Mouse (Mus musculus): ENCODE measurements around the gene Map3k1. TPM values are rescaled to one million over a fixed set of nuclear protein-coding genes. Genes with fewer than 3 reads are reported as not detected.

Gene Map3k1
- total RNA-seq, 2 experiments from 2014 or later = 8.8 to 11.1 TPM

GRCm38 (mm10) chr13:111801662-111802270 lies 7.0 kb downstream of the Map3k1 start:
- TF ChIP-seq CTCF (IDR thresholded peaks at IDR 0.05) = no peak; the same call in 1 of the 2 replicates
- H3K27ac ChIP-seq = no peak overlapping the region
- DNase-seq (ENCODE audit: extremely low spot score in 1 of 2, low spot score in 2 of 2) = no peak
- intact Hi-C loops (cut with DNase I) = no loop called here
- no peak overlapping the region for H3K4me3 ChIP-seq

GRCm38 (mm10) chr13:111800866-111801265 lies 7.9 kb downstream of the Map3k1 start:
- no peak for TF ChIP-seq CTCF (IDR thresholded peaks at IDR 0.05)
- intact Hi-C loops (cut with DNase I) = no loop called here

GRCm38 (mm10) chr13:111798044-111798443 lies 10.7 kb downstream of the Map3k1 start:
- no peak for TF ChIP-seq CTCF (IDR thresholded peaks at IDR 0.05)
- intact Hi-C loops (cut with DNase I) = no loop called here
- Histone ChIP-seq H3K4me3 (no peak overlapping the region), H3K27ac (no peak overlapping the region)
- no peak for DNase-seq (ENCODE audit: extremely low spot score in 1 of 2, low spot score in 2 of 2)

More at GRCm38 (mm10) chr13:111800866-111801265, 7.9 kb downstream of the Map3k1 start:
- Histone ChIP-seq H3K4me3 (no peak overlapping the region), H3K27ac (no peak overlapping the region)
- DNase-seq (ENCODE audit: extremely low spot score in 1 of 2, low spot score in 2 of 2) = no peak

- TF ChIP-seq CTCF (IDR thresholded peaks at IDR 0.05) = no peak
- no peak for DNase-seq (ENCODE audit: extremely low spot score in 1 of 2, low spot score in 2 of 2)
- Histone ChIP-seq H3K4me3 (no peak overlapping the region), H3K27ac (no peak overlapping the region)
- intact Hi-C loops (cut with DNase I) = no loop called here
Observed at GRCm38 (mm10) chr13:111797021-111797420, 11.8 kb downstream of the Map3k1 start.

- intact Hi-C loops (cut with DNase I) = no loop called here
- H3K27ac ChIP-seq = no peak overlapping the region
Observed at GRCm38 (mm10) chr13:111796191-111796920, 12.4 kb downstream of the Map3k1 start.

GRCm38 (mm10) chr13:111792975-111793287 lies 15.9 kb downstream of the Map3k1 start:
- intact Hi-C loops (cut with DNase I) = no loop called here
- Histone ChIP-seq H3K27ac (no peak overlapping the region), H3K4me3 (no peak overlapping the region)
- DNase-seq (ENCODE audit: extremely low spot score in 1 of 2, low spot score in 2 of 2) = no peak
- no peak for TF ChIP-seq CTCF (IDR thresholded peaks at IDR 0.05)

More at GRCm38 (mm10) chr13:111796191-111796920, 12.4 kb downstream of the Map3k1 start:
- DNase-seq (ENCODE audit: extremely low spot score in 1 of 2, low spot score in 2 of 2) = no peak
- H3K4me3 ChIP-seq = no peak overlapping the region
- no peak for TF ChIP-seq CTCF (IDR thresholded peaks at IDR 0.05)

GRCm38 (mm10) chr13:111792130-111792974 lies 16.4 kb downstream of the Map3k1 start:
- Histone ChIP-seq H3K4me3 (no peak overlapping the region), H3K27ac (no peak overlapping the region)
- TF ChIP-seq CTCF (IDR thresholded peaks at IDR 0.05) = no peak
- intact Hi-C loops (cut with DNase I) = no loop called here
- no peak for DNase-seq (ENCODE audit: extremely low spot score in 1 of 2, low spot score in 2 of 2)

- no peak for DNase-seq (ENCODE audit: extremely low spot score in 1 of 2, low spot score in 2 of 2)
- Histone ChIP-seq H3K27ac (no peak overlapping the region), H3K4me3 (no peak overlapping the region)
- TF ChIP-seq CTCF (IDR thresholded peaks at IDR 0.05) = no peak
- intact Hi-C loops (cut with DNase I) = no loop called here
Observed at GRCm38 (mm10) chr13:111791596-111791995, 17.2 kb downstream of the Map3k1 start.

- Histone ChIP-seq H3K27ac (no peak overlapping the region), H3K4me3 (no peak overlapping the region)
- DNase-seq (ENCODE audit: extremely low spot score in 1 of 2, low spot score in 2 of 2) = no peak
- no peak for TF ChIP-seq CTCF (IDR thresholded peaks at IDR 0.05)
- intact Hi-C loops (cut with DNase I) = loop anchor here (5.0 to 10.0 kb wide), 2 partner anchors 408 to 715 kb away; no protein-coding TSS in a partner anchor
Observed at GRCm38 (mm10) chr13:111789420-111790065, 19.2 kb downstream of the Map3k1 start.

- intact Hi-C loops (cut with DNase I) = loop anchor here (1.0 to 10.0 kb wide), 4 partner anchors 408 to 716 kb away; no protein-coding TSS in a partner anchor
- Histone ChIP-seq H3K27ac (no peak overlapping the region), H3K4me3 (no peak overlapping the region)
- DNase-seq (ENCODE audit: extremely low spot score in 1 of 2, low spot score in 2 of 2) = no peak
- no peak; the same call in 1 of the 2 replicates for TF ChIP-seq CTCF (IDR thresholded peaks at IDR 0.05)
Observed at GRCm38 (mm10) chr13:111788882-111789281, 19.9 kb downstream of the Map3k1 start.

GRCm38 (mm10) chr13:111787857-111788619 lies 20.8 kb downstream of the Map3k1 start:
- no peak overlapping the region for H3K27ac ChIP-seq
- peak; percentile 67 to 71 for DNase-seq (ENCODE audit: extremely low spot score in 1 of 2, low spot score in 2 of 2)
- TF ChIP-seq CTCF (IDR thresholded peaks at IDR 0.05) = peak; percentile 84
- intact Hi-C loops (cut with DNase I) = loop anchor here (1.0 to 10.0 kb wide), 4 partner anchors 409 to 717 kb away; no protein-coding TSS in a partner anchor
- H3K4me3 ChIP-seq = no peak overlapping the region
